Mouse (Mus musculus) WW6 (cell line): Measurements from ENCODE around the gene Myh2.

Source experiments
- DNase-seq: peaks from one replicate; pipeline ENCODE4 v3.0.0-alpha.2; 2013; ENCODE audit warnings: low read depth, low spot score

Gene Myh2

DNA sequence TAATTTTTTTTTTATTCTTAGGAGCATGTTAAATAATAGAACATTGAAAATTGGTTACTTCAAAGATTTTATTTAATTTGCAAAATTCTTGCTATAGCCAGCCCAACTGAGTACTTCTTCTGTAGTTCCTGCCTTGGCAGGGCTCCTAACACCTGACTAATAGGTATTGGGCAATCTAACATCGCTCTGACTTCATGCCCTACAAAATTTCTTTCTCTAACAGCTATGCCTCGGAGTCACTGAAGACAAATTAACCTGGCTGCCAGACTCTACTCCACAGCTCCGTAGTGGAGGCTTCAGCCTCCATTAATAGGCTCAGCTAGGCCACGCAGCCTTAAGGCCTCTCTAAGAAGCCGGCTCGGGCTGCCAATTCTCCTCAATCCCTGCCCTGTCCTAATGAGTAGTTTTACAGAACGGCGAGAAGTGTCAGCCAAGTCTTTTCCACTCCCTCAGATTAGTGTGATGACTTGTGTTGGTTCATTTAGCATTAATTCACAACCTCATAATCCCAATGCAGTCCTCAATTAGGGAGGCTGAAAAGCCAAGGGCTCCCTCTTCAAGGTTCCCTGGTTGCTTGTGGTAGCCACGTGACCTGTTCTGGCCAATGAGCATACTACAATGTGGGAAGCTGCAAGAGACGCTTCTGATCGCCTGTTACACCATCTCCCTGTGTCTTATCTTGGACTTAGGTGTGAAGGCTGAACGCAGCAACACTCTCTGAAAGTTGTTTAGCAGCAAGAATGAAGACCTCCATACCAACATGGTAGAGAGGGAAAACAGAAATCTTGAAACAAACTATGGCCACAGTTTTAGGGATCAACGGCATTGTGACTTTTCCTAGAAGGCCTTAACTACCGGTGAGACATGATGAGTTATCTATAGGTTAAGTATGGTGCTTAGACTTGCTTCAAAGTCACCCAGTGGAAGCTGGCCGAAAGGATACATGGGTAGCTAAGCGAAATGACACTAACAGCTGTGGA lies 18.9 kb upstream of the Myh2 start:
- DNase-seq: no peak

GRCm38 (mm10) chr11:67153123-67153522 lies 17.7 kb upstream of the Myh2 start:
- DNase-seq: no peak

DNA sequence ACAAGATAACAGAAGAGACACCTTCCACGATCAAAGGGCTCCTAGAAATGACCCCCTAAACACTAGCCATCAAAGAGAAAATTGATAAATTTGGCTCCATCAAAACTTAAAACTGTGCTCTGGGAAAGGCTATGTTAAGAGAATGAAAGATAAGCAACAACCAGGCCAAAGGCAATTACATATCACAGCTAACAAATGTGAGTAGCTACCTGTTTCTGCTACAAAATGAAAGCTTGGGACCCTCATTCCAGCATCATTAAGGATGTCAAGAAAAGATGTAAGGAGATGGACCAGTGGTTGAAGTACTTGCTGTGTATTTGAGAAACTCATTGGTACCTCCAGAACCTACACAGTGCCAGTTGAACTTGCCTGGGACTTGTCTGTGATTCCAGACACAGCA lies 17.0 kb upstream of the Myh2 start:
- no peak for DNase-seq

DNA sequence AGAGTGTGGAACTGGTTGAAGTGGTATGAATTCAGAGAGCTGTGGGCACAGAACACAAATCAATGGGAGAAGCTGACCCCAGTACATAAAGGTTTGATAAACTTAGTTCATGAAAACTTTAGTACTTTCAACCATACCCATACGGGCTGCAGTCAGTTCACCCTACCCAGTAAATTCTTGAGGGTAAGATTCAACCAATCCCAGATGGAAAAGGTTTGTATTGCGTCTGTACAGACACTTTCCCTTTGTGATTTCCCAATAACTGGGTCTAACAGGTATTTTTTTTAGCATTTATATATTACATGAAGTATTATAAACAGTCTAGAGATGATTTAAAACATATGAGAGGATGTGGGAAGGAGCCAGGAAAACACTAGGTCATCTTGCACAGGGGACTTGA lies 15.2 kb upstream of the Myh2 start:
- no peak for DNase-seq

- DNase-seq: no peak
Measured at GRCm38 (mm10) chr11:67160131-67160530, 10.7 kb upstream of the Myh2 start.

DNA sequence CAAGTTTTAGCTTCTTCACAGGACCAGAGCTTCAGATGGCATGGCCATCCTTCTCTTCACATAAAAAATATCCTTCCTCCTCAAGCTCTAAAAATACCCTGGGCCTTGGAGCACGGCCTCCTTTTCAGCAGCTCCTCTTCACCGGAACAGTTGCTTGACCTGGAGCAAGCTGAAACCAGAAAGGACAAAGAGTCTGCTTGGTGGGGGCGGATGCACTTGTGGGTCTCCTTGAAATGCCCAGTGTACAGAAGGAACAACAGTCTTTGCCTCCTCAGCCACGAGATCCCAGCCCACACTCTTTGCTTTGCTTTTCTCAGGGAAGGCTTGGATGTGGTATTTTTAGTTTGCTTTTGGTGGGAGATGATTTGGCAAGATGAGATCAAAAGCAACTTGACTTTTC lies 7.1 kb upstream of the Myh2 start:
- no peak for DNase-seq

DNA sequence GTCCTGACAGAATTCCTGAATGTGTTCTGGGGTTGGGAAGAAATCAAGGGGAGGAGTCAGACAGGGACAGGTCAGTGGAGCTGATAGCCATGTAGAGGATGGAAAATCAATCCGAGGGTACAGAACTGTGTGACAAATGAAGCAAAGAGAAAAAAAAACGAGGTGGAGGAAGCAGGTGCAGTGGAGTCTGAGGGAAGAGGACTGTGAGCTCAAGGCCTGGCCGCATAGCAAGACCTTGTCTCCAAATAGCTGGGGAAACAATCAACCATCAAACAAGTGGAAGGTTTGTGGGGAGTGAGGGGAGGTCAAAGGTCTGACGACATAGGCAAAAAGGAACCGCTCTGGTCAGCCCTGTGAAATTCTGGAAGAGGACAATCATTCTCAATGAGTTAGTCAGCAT lies 6.0 kb upstream of the Myh2 start:
- no peak for DNase-seq

GRCm38 (mm10) chr11:67169301-67169700 lies 1.5 kb upstream of the Myh2 start:
- DNase-seq: no peak

GRCm38 (mm10) chr11:67172439-67172838 lies 1.6 kb downstream of the Myh2 start:
- DNase-seq: no peak

GRCm38 (mm10) chr11:67176376-67176775 lies 5.5 kb downstream of the Myh2 start:
- DNase-seq: no peak

GRCm38 (mm10) chr11:67190316-67190715 lies 19.5 kb downstream of the Myh2 start:
- no peak for DNase-seq

GRCm38 (mm10) chr11:67190814-67191213 lies 20.0 kb downstream of the Myh2 start:
- DNase-seq: no peak

GRCm38 (mm10) chr11:67191496-67191895 lies 20.7 kb downstream of the Myh2 start:
- peak; percentile 36 for DNase-seq

- no peak for DNase-seq
Measured at GRCm38 (mm10) chr11:67199321-67199720, 28.5 kb downstream of the Myh2 start.

- no peak for DNase-seq
Measured at GRCm38 (mm10) chr11:67199752-67200151, 28.9 kb downstream of the Myh2 start, which contains the start of gene Myh1. Gene Myh1 (plus strand): TSS chr11:67200052.

DNA sequence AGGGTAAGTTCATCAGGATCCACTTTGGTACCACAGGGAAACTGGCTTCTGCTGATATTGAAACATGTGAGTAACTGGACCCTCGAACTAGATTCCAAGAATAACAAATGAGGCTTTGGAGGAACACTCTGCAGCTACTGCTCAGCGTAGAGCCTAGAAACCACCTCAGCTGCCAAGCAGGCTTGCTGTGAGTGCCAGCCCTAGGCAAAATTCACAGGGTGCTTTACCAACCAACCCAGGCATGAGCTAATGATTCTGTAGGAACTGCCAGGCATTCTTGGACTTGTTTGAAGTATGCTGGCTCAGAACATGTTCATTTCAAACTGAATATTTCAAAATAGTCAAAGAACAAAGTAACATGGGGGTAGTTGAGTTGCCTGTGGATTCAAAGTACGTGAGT lies 33.9 kb downstream of the Myh2 start:
- DNase-seq: no peak

GRCm38 (mm10) chr11:67221803-67222202 lies 51.0 kb downstream of the Myh2 start:
- DNase-seq: no peak

GRCm38 (mm10) chr11:67224466-67224865 lies 53.6 kb downstream of the Myh2 start:
- no peak for DNase-seq

DNA sequence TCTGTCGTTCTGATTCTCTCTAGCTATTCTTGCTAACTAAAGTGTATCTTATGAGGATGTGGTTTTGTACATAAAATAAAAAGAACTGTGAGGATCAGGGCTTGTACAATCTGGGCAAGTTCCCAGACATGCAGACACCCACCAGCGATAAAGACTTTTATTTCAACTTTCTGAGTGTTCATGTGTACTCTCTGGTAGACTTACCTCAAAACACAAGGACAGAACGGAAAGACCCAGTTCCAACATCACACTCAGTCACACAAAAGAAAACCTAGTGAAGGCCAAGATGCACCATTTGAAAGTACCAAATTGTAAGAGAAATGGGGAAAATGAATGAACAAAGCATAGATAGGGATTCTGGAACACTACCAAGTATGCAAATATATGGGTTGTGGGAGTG lies 57.9 kb downstream of the Myh2 start:
- no peak for DNase-seq

DNA sequence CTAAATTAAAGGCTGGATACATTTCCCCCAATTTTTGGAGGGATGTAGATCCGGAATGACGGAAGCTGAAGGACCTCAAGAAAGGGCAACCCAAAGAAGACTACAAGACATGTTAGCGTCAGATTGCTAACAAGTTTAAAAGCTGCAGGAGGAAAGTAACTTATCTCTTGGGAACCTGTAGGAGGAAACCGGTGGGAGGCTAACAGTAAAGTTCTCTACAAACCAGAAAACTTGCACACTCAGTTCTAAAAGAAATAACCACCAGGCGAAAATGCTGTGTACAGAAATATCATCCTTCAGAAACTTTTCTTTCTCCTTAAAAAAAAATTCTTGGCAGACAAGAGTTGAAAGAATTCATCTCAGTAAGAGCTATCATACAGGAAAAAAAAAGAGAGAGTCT lies 58.3 kb downstream of the Myh2 start:
- no peak for DNase-seq

DNA sequence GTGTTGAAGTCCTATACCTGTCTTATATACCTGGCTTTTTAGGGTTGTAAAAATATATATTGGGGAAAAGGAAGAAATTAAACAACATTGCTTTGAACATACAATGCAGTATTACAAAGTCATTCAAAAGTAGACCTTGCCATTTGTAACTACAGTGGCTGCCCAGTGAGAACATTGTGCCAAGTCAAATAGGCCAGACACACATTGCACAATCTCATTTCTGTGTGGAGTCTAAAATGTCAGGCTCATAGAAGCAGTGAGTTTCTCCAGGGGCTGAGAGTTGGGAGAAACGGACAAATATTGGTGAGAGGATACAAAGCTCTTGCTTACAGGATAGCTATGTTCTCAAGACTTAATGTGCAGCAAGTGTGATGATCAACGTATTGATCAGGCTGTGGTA lies 59.1 kb downstream of the Myh2 start:
- no peak for DNase-seq

DNA sequence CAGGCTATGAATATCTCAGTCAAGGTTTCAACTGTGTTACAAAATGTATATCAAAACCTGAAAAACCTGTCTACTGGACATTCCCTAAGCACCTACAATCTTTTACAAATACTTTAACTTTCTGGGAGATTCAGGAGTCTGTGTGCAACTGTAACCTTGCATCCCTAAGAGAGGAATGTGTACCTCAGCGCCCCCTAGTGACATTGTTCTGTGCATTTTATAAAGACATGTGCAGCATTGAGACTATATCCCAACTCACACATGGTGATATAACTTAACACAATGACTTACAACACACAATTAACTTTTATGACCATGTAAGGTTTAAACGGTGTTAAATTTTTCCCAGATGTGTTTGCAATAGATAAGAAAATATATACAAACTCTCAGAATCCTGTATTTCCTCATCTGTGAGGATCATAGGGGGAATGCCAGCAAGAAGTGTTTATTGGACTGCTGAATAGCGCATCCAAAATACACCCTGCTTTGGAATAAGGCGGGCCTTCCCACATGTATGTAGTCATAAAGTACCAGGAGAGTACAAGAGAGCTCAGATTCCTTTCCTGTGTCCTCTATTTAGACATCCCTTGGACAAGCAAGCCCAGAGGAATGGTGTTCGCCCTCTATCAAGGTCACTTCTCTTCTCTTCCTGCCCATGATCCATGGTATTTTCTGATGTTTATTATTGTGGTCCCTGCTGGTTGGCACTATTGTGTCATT lies 65.0 kb downstream of the Myh2 start:
- peak; percentile 38 for DNase-seq

GRCm38 (mm10) chr11:67236799-67237198 lies 66.0 kb downstream of the Myh2 start:
- no peak for DNase-seq
